12 mouse cellular contexts compared by ENCODE assay signal in the genomic region with DNA sequence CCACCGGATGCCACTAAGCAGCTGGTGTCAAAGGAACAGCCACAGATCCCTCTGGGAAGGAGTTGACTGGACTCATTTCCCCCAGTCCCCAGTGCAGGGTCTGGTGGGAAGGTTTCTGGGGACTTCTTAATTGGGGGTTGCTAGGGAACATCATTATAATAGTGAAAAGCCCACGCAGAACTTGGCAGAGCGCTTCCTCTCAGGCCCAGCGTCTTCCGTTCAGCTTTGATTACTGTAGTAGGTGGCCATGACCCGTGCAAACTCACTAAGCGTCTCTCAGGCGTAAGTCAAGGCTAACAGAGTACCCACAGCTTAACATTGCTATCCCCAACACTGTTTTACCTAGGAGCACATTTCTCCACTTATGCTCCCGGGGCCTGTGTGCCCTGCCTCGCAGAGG.
A peak's percentile ranks its signal among the peaks of the same experiment; 100 is the strongest.
DNase-seq lines count a peak whose midpoint lies in the region; ATAC-seq and TF ChIP-seq lines count a peak whose summit lies in the region.
"Had no signal": no experiment of that assay in that cellular context is flagged by ENCODE, and none has a peak within 500 bp of the region (broad histone marks: within the 10 kb centered on the region; RNA-seq: fewer than 3 reads in every experiment).

No protein-coding gene starts in this region.

- TF ChIP-seq POLR2A in liver, adult 2 months (IDR thresholded peaks at IDR 0.05; ENCODE audit: extremely low read depth, insufficient read depth, low read length), result no peak

- no peak for ATAC-seq in liver, embryonic 12.5 days
- peak; percentile 67 for ATAC-seq in forebrain, embryonic 15.5 days (replicated peaks)
- ATAC-seq in limb, embryonic 12.5 days (ENCODE audit: insufficient number of reproducible peaks, insufficient read depth, low FRiP score, low TSS enrichment, low read depth), result no peak; the same call in 1 of the 2 replicates
- ATAC-seq: intestine, postnatal 0 days; lung, postnatal 0 days had no signal

- H3K4me2 ChIP-seq in liver, embryonic 12.5 days, result no peak overlapping the region
- no peak overlapping the region for H3K4me2 ChIP-seq in forebrain, embryonic 15.5 days (replicated peaks)
- H3K4me2 ChIP-seq in limb, embryonic 12.5 days, result no peak overlapping the region
- H3K4me2 ChIP-seq: liver, embryonic 11.5 days had no signal

- no peaks in the 10 kb centered on the region for H3K79me2 ChIP-seq in liver, adult 2 months (ENCODE audit: control insufficient read depth, insufficient read depth, low read length)

- no peak overlapping the region for H3K4me3 ChIP-seq in liver, adult 2 months (ENCODE audit: insufficient read depth, low read depth, low read length)
- H3K4me3 ChIP-seq in liver, embryonic 12.5 days, result no peak overlapping the region
- no peak overlapping the region for H3K4me3 ChIP-seq in brown adipose tissue, adult 24 weeks (ENCODE audit: insufficient read depth, low read depth, low read length)
- no peak overlapping the region for H3K4me3 ChIP-seq in forebrain, embryonic 15.5 days
- no peak overlapping the region for H3K4me3 ChIP-seq in limb, embryonic 12.5 days (replicated peaks)

- H3K4me1 ChIP-seq in liver, adult 2 months (ENCODE audit: control insufficient read depth, insufficient read depth, low read length), result no peaks in the 10 kb centered on the region
- no peaks in the 10 kb centered on the region for H3K4me1 ChIP-seq in liver, embryonic 12.5 days
- H3K4me1 ChIP-seq in brown adipose tissue, adult 24 weeks (ENCODE audit: control insufficient read depth, insufficient read depth, insufficient read length, low read length), result peaks cover 6% of the 10 kb centered on the region
- H3K4me1 ChIP-seq in forebrain, embryonic 15.5 days, result peaks cover 15% of the 10 kb centered on the region
- H3K4me1 ChIP-seq in limb, embryonic 12.5 days (replicated peaks), result peaks cover 38% of the 10 kb centered on the region

- no peaks in the 10 kb centered on the region for H3K27me3 ChIP-seq in liver, adult 2 months (ENCODE audit: control insufficient read depth, insufficient read depth, low read length)
- no peaks in the 10 kb centered on the region for H3K27me3 ChIP-seq in liver, embryonic 12.5 days (replicated peaks)
- no peaks in the 10 kb centered on the region for H3K27me3 ChIP-seq in forebrain, embryonic 15.5 days
- peaks cover 24% of the 10 kb centered on the region for H3K27me3 ChIP-seq in limb, embryonic 12.5 days

- peak; percentile 17 for DNase-seq in liver, adult 2 months (ENCODE audit: extremely low read depth, low read depth, low spot score)
- no peak for DNase-seq in heart, postnatal 10 days
- DNase-seq in MN1 (ENCODE audit: low spot score), result no peak
- DNase-seq: cerebellum, adult 18-20 months; heart, adult 18-20 months had no signal

- no peaks in the 10 kb centered on the region for H3K36me3 ChIP-seq in liver, adult 2 months (ENCODE audit: control insufficient read depth, insufficient read depth, low read length)
- no peaks in the 10 kb centered on the region for H3K36me3 ChIP-seq in liver, embryonic 12.5 days
- H3K36me3 ChIP-seq in forebrain, embryonic 15.5 days, result no peaks in the 10 kb centered on the region
- H3K36me3 ChIP-seq in limb, embryonic 12.5 days, result no peaks in the 10 kb centered on the region

- no peak overlapping the region for H3K27ac ChIP-seq in liver, adult 2 months (replicated peaks; ENCODE audit: insufficient read depth, low read depth, low read length)
- H3K27ac ChIP-seq in liver, embryonic 12.5 days, result no peak overlapping the region
- 0 out of 2 replicates have a peak overlapping the region, but pooled peaks have one; percentile 10 for H3K27ac ChIP-seq in brown adipose tissue, adult 24 weeks (replicated peaks; ENCODE audit: low read depth, low read length)
- H3K27ac ChIP-seq in forebrain, embryonic 15.5 days (replicated peaks), result no peak overlapping the region
- peak overlapping the region; percentile 66; the same call in 1 of the 2 replicates for H3K27ac ChIP-seq in limb, embryonic 12.5 days

- intact Hi-C loops in heart, postnatal 10 days (cut with DNase I), result no loop called here

- no peaks in the 10 kb centered on the region for H3K9me3 ChIP-seq in liver, embryonic 12.5 days (replicated peaks)
- H3K9me3 ChIP-seq in forebrain, embryonic 15.5 days, result no peaks in the 10 kb centered on the region
- H3K9me3 ChIP-seq in limb, embryonic 12.5 days, result no peaks in the 10 kb centered on the region

- TF ChIP-seq CTCF in liver, adult 2 months (IDR thresholded peaks at IDR 0.05; ENCODE audit: low read depth, low read length), result no peak

- H3K9ac ChIP-seq in liver, adult 2 months (ENCODE audit: low read depth, low read length), result no peak overlapping the region
- no peak overlapping the region for H3K9ac ChIP-seq in liver, embryonic 12.5 days
- no peak overlapping the region for H3K9ac ChIP-seq in forebrain, embryonic 15.5 days (replicated peaks)
- H3K9ac ChIP-seq in limb, embryonic 12.5 days (replicated peaks), result no peak overlapping the region

- 70% methylated on average over 10 of the region's 10 CpGs for whole genome bisulfite sequencing in liver, adult 2 months
- 70% methylated on average over 10 of the region's 10 CpGs for WGBS in liver, embryonic 12.5 days (ENCODE audit: insufficient replicate concordance)
- WGBS in forebrain, embryonic 15.5 days, result 24% methylated on average over 10 of the region's 10 CpGs
- WGBS in limb, embryonic 12.5 days, result 52% methylated on average over 10 of the region's 10 CpGs

Comparison
In these comparisons a context has a peak if more than half of its experiments do, and no peak if none do; other contexts are left out.
1. H3K27ac ChIP-seq: peak in brown adipose tissue, adult 24 weeks (single experiment) and limb, embryonic 12.5 days (single experiment); none in liver, adult 2 months (single experiment), liver, embryonic 12.5 days (single experiment) and forebrain, embryonic 15.5 days (single experiment).